Mouse (Mus musculus) gastrocnemius, adult 18-20 months (tissue): ENCODE data around the gene Glyat. TPM values are rescaled to one million over a fixed set of nuclear protein-coding genes. Genes with fewer than 3 reads are reported as not detected.
A peak's percentile ranks its signal among the peaks of the same experiment; 100 is the strongest.
"Not testable (repeated sequence)": the region's sequence is repeated elsewhere in the genome, so short reads cannot be mapped to it uniquely, and the experiment has no call there.

Experiments
- DNase-seq: peaks from one replicate; pipeline ENCODE4 v3.0.0; 2021; ENCODE audit warnings: low spot score
- long read RNA-seq, 2 experiments: library from polyadenylated mRNA; stranded (forward); transcript quantifications; one replicate each; pipeline ENCODE4 v2.0.0; 2021
- total RNA-seq, 2 experiments: library from RNA; stranded (reverse); gene quantifications; 2 replicates each; pipeline ENCODE4 v1.2.3; 2021

The Glyat gene
- not detected for total RNA-seq
- long read RNA-seq, experiment 1, result 0 reads
- long read RNA-seq, experiment 2, result 0 reads

DNA sequence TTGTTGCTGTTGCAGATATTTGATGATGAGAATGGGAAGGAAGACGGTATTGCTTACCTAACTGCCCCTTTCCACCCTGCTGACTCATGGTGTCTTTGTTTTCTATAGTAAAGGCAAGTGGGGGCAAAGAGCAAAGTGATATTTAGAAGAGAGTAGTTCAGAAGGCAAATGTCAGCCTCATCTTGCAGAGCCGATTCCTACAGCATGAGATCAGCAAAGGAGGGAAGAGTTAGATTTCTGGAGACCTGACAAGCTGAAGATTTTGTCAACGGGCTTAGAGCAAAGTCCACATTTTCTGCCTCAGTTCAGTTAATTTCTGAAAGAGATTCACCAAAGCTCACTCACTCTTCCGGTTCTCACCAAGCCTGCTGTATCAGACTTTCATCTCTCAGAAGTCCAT lies at the start of gene Glyat:
Gene Glyat, plus strand, starts transcription at position 133 of the 400 bp plus-strand sequence.
- no peak for DNase-seq

DNA sequence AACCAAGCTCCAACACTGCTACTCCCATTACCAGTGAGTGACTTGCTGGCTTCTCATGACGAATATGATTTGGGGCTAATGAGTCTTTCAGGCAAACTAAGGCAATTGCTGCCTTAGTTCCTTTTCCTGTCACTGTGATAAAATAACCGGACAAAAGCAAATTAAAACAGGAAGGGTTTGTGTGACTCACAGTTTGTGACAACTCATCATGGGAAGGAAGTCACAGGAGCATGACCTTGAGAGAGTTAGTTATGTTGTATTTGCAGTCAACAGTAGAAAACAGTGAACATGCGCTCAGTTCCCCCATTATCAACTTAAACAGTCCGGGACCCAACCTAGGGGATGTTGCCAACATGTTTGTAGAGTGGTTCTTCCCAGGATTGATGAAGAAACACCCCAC lies 47.8 kb upstream of the Glyat start:
- no peak for DNase-seq

DNA sequence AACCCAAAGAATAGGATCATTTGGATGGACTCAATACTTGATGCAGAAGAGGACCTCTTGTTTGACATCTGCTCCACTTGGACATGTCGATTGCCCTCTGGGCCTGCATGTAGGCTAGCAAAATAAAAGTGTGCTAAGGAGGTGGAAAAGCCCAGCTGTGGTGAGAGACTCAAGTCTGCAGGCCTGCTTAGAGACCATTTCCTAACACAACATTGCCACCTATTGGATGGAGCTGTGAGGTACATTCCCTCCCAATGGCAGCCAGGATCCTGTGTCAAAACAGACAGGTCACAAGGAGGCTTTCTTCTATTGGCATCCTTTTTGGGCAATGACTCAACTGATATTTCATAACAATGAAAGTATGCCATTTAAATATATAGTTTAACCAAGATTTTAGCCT lies 41.2 kb upstream of the Glyat start:
- peak; percentile 78 for DNase-seq

DNA sequence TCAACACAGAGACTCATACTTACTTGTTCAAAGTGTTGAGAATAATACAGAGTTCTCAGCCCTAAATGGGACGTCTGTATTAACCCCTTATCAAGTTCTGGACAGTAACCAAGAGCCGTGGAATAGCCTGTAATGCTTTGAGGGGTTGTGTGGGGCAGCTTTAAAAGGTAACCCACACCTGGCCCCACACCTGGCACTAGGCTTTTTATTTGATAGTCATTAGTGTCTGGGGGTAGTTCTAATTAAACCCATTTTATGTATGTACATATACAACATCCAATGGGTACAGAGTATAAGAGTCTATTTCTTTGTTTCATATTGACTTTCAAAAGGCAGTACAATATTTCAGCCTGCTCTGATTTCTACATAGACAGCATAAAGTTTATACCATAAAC lies 38.0 kb upstream of the Glyat start:
- DNase-seq, result no peak

DNA sequence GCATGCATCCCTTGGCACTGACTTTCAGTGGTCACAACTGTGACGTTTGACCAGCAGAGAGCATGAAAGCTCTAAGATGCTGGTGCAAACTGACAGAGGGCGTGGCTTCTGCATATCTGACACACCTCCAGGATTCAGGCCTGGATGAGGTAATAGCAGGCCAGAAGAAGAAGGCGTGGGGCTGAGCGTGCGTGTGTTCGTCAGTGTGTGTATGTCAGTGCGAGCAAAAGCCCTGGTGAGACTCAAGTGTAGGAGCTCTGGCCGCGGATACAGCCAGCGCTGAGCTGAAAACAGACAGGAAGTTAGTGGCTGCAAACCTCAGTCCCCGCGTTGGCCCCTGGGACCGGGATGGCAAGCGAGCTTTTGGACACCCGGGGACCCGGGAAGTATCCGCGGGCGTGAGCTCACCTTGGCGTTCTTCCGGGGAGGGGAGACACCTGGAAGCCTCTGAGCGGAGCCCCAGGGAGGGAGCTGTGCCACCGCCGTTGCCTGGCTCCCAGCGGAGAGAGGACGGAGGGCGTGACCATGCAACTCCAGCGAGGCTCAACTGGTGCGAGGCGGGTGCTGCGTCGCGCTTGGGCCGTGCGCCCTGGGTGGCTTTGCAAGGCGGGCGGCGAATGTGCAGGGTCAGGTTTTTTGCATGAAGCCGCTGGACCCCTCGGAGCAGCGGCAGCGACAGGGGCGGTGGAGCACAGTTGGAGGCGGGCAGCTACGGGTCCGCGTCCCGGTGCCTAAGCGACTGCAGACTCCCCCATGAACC lies 37.4 kb upstream of the Glyat start:
- DNase-seq, result peak; percentile 39

DNA sequence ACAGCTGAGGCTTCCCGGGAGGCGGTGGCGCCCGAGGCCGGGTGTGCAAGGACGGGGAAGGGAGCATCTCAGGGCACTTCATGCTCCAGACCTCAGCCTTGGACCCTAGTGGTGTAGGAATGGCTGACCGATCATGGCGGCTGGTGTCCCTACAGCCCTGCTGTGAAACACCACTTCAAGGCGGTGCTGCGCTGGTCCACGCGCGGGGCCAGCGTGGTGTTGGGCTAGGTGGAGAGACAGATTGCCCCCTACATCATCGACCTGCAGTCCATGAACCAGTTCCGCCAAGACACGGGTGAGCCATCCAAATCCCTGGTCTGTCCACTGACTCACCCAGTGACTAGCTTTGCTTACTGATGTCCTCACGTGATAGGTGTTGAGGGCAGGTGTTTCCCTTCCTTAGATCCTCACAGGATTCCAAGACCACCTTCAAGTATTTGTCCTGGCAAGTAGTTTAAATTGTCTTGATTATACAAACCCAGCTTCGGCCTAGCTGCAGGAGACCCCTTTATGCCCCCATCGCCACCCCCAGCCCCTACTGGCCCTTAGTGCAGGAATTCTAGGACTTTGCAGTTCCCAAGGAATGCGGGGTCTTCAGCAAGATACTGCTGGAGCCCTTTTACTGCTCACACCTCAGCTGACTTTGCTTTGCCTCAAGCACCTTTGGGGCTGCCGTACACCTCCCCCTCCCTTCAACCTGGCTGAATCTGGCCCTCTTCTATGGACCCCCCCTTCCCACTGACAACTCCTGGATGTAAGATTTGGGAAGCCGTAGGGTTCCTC lies 36.6 kb upstream of the Glyat start:
- DNase-seq, result no peak

DNA sequence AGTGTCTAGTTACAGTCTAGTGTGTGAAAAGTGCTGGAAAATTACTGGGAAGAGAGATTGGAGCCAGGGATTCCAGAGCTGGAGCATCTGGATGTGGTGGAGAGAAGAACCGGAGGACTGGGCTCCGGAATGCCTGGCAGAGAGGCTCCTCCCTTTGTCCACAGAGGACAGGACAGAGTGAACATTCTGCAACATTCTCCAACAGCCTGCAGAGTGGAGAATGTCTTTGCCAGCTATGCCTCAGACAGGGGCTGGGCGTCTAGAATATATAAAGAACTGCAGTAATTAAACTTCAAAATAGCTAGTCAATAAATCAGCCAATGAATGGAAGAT lies 36.1 kb upstream of the Glyat start:
- no peak for DNase-seq

DNA sequence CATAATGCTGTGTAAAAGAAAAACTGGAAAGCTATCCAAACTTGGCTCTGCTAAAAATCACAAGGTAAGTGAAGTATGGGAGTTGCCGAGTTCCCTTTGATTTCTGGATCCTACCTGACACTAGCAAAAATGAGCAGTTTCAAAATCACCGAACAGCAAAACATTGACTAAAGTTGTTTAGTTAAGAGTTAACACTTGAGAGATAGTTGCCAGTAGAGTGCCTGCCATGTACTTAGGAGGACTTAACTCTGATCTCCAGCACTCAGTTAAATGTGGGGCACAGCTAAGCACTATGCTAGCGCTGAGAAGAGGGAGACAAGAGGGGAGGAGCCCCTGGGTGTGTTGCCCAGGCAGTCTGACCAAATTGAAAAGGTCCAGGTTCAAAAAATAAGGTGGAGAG lies 34.4 kb upstream of the Glyat start:
- DNase-seq, result no peak

DNA sequence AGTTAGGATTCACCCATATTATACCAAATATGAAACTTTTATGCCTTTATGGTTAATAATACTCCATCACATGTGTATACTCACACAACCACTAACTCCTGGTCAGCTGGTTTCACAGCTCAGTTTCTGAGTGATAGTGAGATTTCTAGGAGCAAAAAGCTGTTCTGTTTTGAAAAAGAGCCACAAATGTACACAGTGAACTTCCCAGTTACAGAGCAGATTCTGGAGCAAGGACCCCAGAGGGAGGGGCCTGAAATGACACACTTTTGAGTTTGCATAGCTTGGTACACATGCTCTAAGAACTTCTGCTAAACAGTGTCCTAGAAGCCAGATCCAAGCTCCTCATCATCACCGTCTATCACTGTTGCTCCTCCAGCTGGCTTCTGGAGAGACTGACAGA lies 33.4 kb upstream of the Glyat start, which contains the start of gene Gm4952:
Gene Gm4952, plus strand, starts transcription at position 301 of the 400 bp plus-strand sequence.
- DNase-seq, result no peak

DNA sequence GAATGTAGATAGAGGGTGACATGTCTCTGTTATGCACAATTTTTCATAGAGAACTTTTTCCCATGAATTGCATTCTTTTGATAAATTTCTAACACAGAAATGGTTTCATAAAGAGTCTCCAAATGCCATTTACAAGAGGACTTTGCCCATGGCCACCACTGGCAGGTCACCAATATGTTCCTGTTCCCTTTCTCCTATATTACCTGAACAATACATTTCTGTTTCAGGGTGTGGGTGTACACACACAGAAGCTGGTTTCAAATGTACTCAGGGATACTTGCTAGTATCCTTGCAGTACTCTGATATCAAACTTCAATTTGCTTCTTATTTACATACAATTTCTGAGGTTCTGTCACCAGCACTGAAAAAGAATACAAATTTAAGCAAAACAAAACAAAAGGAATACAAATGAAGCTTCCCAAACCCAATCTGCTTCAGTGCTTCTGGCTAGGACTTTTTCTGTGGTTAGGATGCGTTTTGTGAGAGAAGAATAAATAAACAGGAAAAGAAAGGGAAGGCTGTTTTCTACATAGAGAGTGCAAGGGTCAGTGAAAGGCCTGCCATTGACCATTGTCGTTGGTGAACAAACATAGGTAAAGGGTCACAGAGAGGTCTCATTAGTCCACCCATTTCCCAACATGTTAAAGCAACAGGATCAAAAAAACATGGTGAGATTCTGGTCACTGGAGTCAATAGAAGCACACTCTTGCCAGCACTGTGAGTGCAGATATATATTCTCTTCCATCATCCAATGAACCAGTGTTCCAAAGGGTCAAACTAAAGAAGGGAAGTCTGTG lies 32.2 kb upstream of the Glyat start:
- no peak for DNase-seq

DNA sequence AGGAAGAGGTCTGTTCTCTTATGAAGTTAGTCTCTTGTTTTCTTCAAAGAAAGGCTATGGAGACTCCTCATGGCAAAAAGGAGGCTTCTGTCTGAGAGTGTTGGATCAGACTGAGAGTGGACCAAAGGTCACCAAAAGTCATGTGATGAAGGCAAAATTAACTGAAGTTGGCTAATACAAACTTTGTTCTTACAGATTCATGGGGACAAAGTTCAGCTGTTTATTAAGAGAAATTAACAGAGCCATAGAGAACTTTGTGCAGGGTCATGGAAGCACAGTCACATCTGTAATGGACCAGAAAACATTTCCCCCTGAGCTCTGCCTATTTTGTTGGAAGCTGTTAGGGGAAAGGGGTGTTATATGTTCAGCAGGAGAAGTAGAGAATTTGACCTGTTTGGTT lies 24.8 kb upstream of the Glyat start:
- DNase-seq, result no peak

DNA sequence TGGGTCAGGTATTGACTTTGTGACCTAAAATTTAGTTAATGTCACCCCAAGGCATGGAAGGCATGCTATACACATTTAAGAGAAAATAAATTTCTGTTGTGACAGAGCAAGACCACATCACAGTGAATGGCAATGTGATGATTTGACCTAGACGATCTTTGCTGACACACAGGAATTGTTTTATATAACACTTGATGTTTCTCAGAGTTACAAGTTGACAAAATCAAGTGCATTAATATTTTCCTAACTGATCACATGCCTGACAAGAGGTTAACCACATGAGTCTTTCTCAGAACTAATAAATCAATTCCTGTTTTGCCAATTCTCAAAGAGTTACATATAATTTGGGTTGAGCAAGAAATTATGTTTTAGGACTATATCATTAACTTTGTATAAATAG lies 19.5 kb upstream of the Glyat start:
- DNase-seq, result no peak

DNA sequence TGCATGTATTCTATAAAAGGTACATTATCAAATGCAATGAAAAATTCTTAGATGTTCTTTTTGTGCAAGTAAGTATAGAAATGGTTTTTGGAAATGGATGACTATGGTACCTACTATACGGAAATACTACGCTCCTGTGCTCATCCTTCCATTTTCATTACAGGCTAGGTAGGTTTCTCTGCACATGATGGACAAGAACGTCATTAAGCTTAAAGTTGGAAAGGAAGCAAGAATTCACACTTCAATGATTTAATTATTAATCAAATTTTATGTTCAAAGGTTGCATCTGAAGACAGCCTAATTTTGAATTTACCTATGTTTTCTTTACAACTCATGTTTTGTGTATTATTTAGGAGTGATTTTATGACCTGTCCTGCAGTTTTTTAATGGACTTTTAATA lies 1.2 kb downstream of the Glyat start:
- DNase-seq, result no peak

DNA sequence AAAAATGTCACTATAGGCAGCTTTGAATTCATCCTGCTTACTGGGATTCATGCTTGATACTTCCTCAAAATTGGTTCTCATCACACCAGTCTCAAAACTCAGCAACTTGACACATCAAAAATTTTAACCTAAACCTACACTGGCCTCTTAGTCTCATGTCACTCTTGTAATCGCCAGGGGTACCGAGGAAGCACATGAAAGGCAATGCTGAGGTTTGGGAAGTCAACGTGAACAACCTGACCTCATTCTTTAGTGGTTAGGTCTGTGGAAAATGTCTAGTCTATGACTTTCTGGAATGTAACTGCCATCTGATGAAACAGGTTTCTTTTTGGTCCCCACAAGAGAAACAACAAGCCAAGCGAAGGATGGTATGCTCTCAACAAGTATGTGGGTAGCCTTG lies 1.9 kb downstream of the Glyat start:
- DNase-seq, result no peak

DNA sequence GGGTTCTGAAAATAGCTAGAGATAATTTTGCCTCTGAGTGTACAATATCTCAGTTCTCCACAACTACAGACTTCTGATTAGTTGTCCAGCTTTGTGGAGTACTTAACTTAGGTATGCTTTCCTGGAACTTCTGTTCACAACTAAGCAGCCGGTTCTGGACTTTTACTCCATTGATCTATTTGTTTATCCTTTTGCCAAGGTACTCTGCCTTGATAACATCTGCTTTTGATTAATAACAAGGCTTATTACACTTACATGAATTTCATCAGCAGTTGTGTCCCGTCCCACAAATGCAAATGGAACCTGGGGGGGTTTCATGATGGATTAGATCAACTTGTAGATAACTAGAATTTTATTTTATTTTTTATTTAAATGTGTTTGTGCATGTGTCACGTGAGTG lies 3.8 kb downstream of the Glyat start:
- DNase-seq, result no peak

DNA sequence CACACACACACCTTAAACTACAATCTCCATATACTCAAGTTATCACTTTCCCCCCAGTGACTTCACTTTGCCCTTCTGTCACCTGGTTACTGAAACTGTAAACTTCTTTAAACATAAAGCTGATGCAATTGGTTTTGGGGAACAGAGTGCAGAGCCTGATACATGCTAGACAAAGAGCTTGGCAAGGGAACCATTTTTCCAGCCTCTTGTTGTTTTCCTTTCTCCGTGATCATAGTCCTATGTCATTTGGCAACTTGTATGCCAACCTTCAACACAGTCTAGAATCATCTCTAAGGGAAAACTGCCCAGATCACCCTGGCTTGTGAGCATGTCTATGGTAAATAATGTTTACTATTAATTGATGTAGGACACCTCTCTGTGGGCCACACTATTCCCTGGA lies 4.9 kb downstream of the Glyat start:
- DNase-seq, result no peak

DNA sequence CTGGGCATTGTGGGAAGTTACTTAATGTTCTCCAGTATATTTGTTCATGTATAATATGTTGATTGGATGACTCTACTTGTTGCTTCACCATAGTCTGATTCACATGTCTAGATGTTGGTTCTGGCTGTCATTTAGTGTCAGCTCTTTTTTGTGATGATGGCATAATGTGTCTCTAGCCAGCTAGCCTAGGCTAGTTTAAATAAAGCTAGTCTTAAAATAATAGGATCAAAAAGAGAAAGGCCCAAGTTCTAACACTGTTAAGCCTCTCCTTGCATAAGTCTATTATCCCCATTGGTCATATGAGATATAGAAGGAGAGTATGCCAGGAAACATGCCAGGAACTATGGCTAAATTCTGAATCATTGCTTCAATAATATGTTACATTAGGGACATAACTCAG lies 16.4 kb downstream of the Glyat start:
- no peak for DNase-seq

DNA sequence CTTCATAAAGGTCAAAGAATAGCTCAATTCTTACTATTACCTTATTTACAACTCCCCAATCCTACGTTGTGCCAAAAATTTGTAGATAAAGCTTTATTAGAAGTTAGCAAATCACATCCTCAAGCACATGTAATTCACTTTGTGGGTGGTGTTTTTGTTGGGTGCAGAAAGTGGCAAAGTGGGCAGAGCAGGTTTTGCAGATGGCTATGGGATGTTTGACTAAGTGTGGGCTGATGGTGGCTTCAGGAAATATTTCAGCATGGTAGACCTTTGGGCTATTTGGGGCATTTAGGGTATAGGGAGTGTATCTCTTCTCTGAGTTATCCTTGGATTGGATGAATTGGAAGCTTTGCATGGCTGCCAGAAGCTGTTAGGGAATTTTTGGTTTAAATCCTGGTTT lies 33.0 kb downstream of the Glyat start:
- DNase-seq, result no peak

DNA sequence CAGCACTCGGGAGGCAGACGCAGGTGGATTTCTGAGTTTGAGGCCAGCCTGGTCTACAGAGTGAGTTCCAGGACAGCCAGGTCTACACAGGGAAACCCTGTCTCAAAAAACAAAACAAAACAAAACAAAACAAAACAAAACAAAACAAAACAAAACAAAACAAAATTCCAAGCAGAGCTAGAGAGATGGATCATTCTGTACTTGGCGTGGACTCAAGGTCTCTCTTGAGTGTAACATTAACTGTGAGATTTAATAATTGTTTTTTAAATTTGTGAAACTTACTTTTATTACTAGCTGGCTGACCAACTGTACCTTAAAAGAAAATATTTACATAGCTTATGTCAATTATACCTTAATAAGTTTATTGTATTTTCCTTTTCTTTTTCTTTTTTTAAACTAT lies 35.5 kb downstream of the Glyat start:
- DNase-seq, result not testable (repeated sequence)

DNA sequence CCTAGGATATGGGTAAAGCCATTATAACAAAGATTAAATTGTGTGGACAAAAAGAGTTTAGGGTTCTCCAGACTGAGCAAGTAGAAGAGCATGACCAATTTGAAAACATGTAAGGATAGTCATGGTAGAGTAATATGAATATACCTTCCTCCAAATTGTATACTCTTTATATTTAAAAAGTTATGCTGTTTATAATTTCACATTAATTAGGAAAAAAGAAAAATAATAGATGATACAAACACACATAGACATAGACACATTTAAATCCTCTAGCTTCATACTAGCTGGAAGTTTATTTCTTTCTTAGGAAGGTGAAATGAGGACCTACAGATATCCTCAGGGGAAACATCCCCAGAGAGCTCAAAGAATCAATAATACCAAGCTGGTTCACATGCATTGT lies 37.0 kb downstream of the Glyat start, which contains the start of gene Olfr1442:
Gene Olfr1442, plus strand, starts transcription at position 301 of the 400 bp plus-strand sequence.
- DNase-seq, result no peak

DNA sequence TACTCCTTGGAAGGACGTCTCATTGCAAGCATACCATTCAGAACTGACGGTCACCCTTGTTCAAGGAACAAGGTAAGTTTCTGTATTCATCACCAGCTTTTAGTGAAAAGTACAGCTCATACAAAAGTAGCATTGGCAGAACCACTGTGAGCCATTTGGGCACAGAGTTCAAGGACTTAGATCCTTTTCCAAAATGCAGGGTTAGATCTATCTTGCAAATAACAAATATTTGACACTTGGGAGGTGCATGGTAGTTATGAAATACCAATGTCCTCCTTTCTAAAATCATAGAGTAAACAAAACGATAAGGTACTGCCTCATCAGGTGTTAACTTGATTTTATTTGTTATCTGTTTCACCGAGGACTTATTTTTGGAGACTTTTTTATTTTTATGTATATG lies 37.9 kb downstream of the Glyat start:
- no peak for DNase-seq

DNA sequence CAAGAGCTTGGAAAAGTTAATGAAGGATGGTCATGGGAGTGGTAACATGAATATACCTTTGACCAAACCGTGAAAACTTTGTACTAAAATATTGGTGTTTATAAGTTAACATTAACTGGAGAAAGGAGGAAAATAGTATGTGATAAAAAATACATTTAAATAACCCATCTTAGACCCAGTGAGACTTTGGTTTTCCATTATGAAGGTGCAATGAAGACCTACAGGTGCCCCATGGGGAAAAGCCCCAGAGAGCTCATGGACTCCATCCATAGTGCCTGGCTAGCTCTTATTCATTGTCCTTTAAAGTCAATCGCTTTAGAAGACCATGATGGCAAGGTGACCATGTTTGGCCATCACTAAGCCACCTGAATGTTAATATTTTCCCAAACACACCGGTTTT lies 44.7 kb downstream of the Glyat start, which contains the start of gene Olfr1443:
Gene Olfr1443, plus strand, starts transcription at position 301 of the 400 bp plus-strand sequence.
- DNase-seq, result no peak
